Mouse (Mus musculus) neural tube, embryonic 14.5 days (tissue): Measurements from ENCODE around the gene Ets2. TPM values are rescaled to one million over a fixed set of nuclear protein-coding genes. Genes with fewer than 3 reads are reported as not detected.

Experiments
- ATAC-seq: fragments of 200-750 bp; cut with Nextera tagmentation; 2 replicates; pipeline ENCODE4 v1.8.0; 2017; ENCODE audit warnings: low read depth, mild to moderate bottlenecking, moderate TSS enrichment, moderate library complexity
- H3K27ac ChIP-seq: fragments of 300-500 bp; sonication (generic); 2 replicates; pipeline ENCODE4 v1.5.1; 2014; ENCODE audit warnings: low read depth, mild to moderate bottlenecking, control low read depth, low read length, moderate library complexity, mixed read lengths
- H3K27me3 ChIP-seq: fragments of 300-500 bp; sonication (generic); 2 replicates; pipeline ENCODE4 v1.6.1; 2014; ENCODE audit warnings: low read length; ENCODE audit not compliant: control insufficient read depth, insufficient read depth
- H3K36me3 ChIP-seq: fragments of 300-500 bp; sonication (generic); 2 replicates; pipeline ENCODE4 v1.6.1; 2014; ENCODE audit warnings: low read length, mixed read lengths; ENCODE audit not compliant: control insufficient read depth, insufficient read depth
- H3K4me1 ChIP-seq: fragments of 300-500 bp; sonication (generic); 2 replicates; pipeline ENCODE4 v1.6.1; 2014; ENCODE audit warnings: low read length; ENCODE audit not compliant: control insufficient read depth, insufficient read depth
- H3K4me2 ChIP-seq: fragments of 300-500 bp; sonication (generic); 2 replicates; pipeline ENCODE4 v1.6.1; 2014; ENCODE audit warnings: mild to moderate bottlenecking, low read depth, low read length, control low read depth
- H3K4me3 ChIP-seq: fragments of 300-500 bp; sonication (generic); 2 replicates; pipeline ENCODE4 v1.5.1; 2014; ENCODE audit warnings: low read depth, low read length, control low read depth, mixed read lengths
- H3K9ac ChIP-seq: fragments of 300-500 bp; sonication (generic); replicated peaks from 2 replicates; pipeline ENCODE4 v1.6.1; 2014; ENCODE audit warnings: low read depth, mild to moderate bottlenecking, control low read depth, low read length, mixed read lengths
- H3K9me3 ChIP-seq: fragments of 300-500 bp; sonication (generic); 2 replicates; pipeline ENCODE4 v1.6.1; 2016; ENCODE audit warnings: low read length; ENCODE audit not compliant: control insufficient read depth
- WGBS: fragments of 180-500 bp; shearing (Covaris S2); extraction: QIAGEN DNeasy Blood & Tissue Kit; methylation state at CpG from one replicate; pipeline ENCODE4 v1.1.7; 2014; 5-methylcytosine and 5-hydroxymethylcytosine counted together
- polyA plus RNA-seq: library from polyadenylated mRNA; unstranded; fragments of >200 nt; fragmentation: Nextera tagmentation; extraction: Ambion mirVana; gene quantifications from 2 replicates; pipeline ENCODE4 v1.2.1, GENCODE M21; 2014

Ets2 gene
- polyA plus RNA-seq, 1 experiment from 2014 or later: 21.4 TPM

DNA sequence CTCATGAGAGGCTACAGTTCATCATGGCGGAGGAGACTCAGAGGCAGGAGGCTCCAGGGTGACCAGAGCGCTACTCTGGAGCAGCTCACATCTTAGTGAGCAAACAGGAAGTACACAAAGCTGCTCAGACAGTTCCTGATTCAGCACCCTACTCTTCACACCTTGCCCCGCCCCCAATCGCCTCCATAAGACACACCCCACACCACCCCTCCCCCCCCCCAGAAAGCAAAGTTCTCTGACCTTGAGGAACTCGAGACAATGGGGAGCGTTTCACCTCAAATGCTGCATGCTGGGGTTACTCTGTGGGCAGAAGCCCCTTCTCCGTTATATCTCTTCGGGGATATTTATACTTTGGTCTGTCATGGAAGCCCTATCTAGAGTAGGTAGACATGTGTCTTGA lies 15.0 kb upstream of the Ets2 start:
- H3K9me3 ChIP-seq: no peaks in the 10 kb centered on the region
- no peak overlapping the region for H3K4me2 ChIP-seq
- H3K36me3 ChIP-seq: no peaks in the 10 kb centered on the region
- no peaks in the 10 kb centered on the region for H3K27me3 ChIP-seq
- ATAC-seq: no peak
- no peak overlapping the region for H3K9ac ChIP-seq
- H3K4me1 ChIP-seq: 0 out of 2 replicates have a peak, but pooled peaks cover 2% of the 10 kb centered on the region
- H3K4me3 ChIP-seq: no peak overlapping the region
- H3K27ac ChIP-seq: no peak overlapping the region
- 93% methylated on average over 8 of the region's 8 CpGs for WGBS

DNA sequence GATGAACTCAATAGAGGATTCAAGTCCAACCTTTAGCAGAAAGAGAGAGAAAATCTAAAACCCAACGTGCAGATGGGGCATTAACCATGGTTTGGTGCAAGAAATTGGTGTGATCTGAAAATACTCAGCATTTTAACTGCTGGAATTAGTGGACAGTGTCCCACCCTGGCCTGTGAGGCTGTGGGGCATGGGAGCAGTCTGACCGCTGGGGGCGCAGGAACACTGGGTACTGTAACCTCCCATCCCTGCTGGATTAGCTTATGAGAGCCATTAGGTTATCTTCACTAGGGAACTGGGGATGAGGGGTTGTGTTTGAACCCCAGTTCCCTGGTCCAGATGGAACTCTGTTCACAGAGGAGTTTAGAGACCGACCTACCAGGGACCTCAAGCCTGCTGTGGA lies 13.9 kb upstream of the Ets2 start:
- Histone ChIP-seq H3K4me3 (no peak overlapping the region), H3K36me3 (no peaks in the 10 kb centered on the region), H3K4me1 (0 out of 2 replicates have a peak, but pooled peaks cover 2% of the 10 kb centered on the region), H3K27ac (no peak overlapping the region), H3K9ac (no peak overlapping the region), H3K4me2 (no peak overlapping the region), H3K9me3 (no peaks in the 10 kb centered on the region), H3K27me3 (no peaks in the 10 kb centered on the region)
- WGBS: 82% methylated on average over 4 of the region's 4 CpGs
- no peak for ATAC-seq

DNA sequence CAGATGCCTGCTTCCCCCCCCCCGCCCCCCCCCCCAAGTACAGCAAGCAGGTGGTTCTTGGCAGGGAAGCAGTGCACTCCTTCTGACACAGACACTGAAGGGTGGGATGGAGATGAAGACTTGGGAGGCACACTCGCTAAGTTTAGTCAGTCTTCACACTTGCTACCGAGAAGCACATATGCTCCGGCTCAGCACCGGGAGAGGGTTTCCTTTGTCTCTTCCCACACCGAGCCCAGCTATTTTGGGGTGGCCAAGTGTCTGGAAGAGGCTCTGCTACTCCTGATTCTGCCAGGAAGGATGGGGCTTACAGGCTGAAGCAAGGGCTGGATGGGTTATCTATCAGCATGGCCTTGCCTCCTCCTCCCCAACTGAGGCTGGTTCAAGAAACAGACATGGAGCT lies 5.3 kb upstream of the Ets2 start:
- Histone ChIP-seq H3K4me3 (no peak overlapping the region), H3K36me3 (no peaks in the 10 kb centered on the region), H3K4me1 (no peaks in the 10 kb centered on the region), H3K9ac (no peak overlapping the region), H3K9me3 (no peaks in the 10 kb centered on the region), H3K27me3 (no peaks in the 10 kb centered on the region), H3K4me2 (no peak overlapping the region), H3K27ac (no peak overlapping the region)
- 61% methylated on average over 6 of the region's 6 CpGs for WGBS
- ATAC-seq: no peak

DNA sequence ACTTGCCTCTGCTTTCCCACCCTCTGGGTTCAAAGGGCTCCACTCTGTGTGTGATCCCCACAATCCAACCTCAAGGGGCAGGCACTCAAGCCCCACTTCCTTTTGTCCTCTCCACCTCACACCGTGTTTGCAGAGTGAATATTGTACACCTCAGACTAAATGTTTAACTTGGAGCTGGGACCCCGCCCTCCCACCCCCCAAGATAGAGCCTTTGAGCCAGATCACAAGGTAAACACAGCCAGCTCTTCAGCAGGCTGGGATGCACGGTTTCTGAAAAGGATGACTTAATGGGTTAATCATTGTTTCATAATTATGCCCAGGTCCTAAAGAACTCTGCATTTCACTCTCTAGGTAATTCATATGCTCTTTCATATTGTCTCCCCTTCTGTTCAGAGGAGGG lies 2.2 kb upstream of the Ets2 start:
- no peaks in the 10 kb centered on the region for H3K36me3 ChIP-seq
- no peaks in the 10 kb centered on the region for H3K27me3 ChIP-seq
- no peak overlapping the region for H3K4me2 ChIP-seq
- no peak for ATAC-seq
- peaks cover 5% of the 10 kb centered on the region; the same call in 1 of the 2 replicates for H3K4me1 ChIP-seq
- no peaks in the 10 kb centered on the region for H3K9me3 ChIP-seq
- 57% methylated on average over 3 of the region's 3 CpGs for WGBS
- H3K9ac ChIP-seq: no peak overlapping the region
- no peak overlapping the region for H3K27ac ChIP-seq
- H3K4me3 ChIP-seq: no peak overlapping the region

DNA sequence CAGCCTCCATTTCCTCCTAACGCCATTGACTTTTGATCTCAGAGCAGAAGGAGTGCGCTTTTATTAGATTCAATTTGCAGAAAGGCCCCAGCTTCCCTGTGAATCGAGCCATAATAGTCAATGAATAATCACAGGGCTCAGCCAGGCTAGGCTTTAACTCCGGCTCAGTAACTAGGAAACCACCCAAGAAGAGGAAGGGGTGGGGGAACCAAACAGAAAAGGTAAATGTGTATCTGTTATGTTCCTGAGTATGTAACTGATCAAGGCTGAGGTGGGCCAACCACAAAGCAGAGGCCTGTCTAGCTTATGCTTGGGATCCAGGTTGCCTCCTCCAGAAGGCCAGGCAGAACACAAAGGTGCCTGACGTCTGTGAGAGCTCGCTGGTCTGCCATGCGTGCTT lies 1.7 kb upstream of the Ets2 start:
- H3K27ac ChIP-seq: no peak overlapping the region

DNA sequence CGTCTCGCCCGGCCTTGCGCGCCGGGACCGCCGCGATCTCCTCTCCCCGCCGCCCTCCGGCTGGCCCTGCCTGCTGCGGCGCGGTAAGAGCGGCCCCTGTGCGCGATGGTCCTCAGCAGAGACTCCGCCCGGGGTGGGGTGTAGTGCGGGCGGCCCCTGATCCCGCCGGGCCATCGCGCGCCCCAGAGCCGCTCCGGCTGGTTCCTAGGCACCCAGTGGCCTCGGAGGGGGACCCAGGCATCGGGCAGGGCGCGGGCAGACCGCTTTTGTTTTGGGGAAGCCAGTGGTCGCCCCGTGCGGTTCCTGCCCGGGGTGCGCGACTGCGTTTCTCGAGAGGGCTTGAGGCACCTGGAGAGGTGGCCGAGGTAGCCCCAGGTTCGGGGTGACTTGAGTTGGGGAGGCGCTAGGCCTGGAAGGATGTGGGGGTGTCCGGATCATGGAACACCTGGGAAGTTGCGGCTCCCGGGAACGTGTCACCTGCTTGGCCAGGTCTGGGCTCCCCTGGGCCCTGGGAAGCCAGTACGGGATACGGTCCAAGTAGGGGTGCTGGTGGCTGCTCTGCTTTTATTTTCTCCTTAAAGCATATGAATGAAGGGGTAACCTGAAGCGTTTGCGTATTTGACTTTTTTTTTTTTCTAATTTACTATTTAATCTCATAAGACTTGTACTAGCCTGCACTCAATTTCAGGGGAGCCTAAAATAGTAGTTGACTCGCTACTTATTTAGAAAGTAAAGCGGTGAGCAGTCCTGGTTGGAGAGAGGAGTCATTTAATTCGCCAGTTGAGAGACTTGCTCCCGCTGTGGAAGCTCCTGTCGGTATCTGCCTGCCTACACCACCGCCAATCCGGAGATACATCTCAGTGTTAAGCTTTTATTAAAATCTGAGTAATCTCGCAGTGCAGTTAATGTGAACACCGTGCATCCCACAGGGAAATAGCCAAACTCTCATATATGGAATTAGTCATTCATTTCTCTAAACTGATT lies 979 bp downstream of the Ets2 start:
- Histone ChIP-seq H3K9ac (peak overlapping the region; percentile 92), H3K27ac (peak overlapping the region; percentile 93), H3K27me3 (no peaks in the 10 kb centered on the region), H3K4me2 (peak overlapping the region; percentile 78), H3K36me3 (no peaks in the 10 kb centered on the region), H3K9me3 (no peaks in the 10 kb centered on the region), H3K4me3 (peak overlapping the region; percentile 87), H3K4me1 (peaks cover 5% of the 10 kb centered on the region; the same call in 1 of the 2 replicates)
- peak; percentile 84 for ATAC-seq
- WGBS: under 1% methylated on average over 44 of the region's 62 CpGs

More for the DNA sequence above, 1.7 kb upstream of the Ets2 start:
- H3K36me3 ChIP-seq: no peaks in the 10 kb centered on the region
- H3K4me3 ChIP-seq: no peak overlapping the region
- H3K9ac ChIP-seq: no peak overlapping the region
- ATAC-seq: no peak
- no peak overlapping the region for H3K4me2 ChIP-seq
- WGBS: 52% methylated on average over 7 of the region's 7 CpGs
- peaks cover 5% of the 10 kb centered on the region; the same call in 1 of the 2 replicates for H3K4me1 ChIP-seq
- H3K9me3 ChIP-seq: no peaks in the 10 kb centered on the region
- no peaks in the 10 kb centered on the region for H3K27me3 ChIP-seq

DNA sequence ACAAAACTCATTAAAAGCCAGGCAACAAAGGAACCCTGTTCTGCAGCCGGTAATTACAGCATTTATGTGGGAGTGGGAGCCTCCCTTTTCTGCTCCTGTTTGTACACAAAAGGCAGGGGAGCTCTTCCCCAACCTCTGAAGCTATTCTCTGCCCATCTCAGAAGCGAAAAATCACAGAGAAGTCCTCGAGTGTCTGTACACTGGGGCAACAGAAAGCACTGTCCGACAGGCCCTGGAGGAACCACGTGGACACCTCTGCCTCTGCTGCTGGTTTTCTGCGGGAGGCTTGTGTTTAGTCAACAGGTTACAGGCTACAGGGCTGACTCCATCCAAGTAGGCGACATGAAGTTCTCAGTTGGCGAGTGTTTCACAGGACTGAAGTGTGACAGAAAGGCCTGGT lies 2.1 kb downstream of the Ets2 start:
- Histone ChIP-seq H3K27ac (no peak overlapping the region), H3K36me3 (no peaks in the 10 kb centered on the region), H3K4me1 (peaks cover 5% of the 10 kb centered on the region; the same call in 1 of the 2 replicates), H3K27me3 (no peaks in the 10 kb centered on the region), H3K9me3 (no peaks in the 10 kb centered on the region), H3K9ac (peak overlapping the region; percentile 32; the same call in 1 of the 2 replicates), H3K4me3 (peak overlapping the region; percentile 87; the same call in 1 of the 2 replicates), H3K4me2 (peak overlapping the region; percentile 78)
- WGBS: 24% methylated on average over 8 of the region's 8 CpGs
- ATAC-seq: no peak

DNA sequence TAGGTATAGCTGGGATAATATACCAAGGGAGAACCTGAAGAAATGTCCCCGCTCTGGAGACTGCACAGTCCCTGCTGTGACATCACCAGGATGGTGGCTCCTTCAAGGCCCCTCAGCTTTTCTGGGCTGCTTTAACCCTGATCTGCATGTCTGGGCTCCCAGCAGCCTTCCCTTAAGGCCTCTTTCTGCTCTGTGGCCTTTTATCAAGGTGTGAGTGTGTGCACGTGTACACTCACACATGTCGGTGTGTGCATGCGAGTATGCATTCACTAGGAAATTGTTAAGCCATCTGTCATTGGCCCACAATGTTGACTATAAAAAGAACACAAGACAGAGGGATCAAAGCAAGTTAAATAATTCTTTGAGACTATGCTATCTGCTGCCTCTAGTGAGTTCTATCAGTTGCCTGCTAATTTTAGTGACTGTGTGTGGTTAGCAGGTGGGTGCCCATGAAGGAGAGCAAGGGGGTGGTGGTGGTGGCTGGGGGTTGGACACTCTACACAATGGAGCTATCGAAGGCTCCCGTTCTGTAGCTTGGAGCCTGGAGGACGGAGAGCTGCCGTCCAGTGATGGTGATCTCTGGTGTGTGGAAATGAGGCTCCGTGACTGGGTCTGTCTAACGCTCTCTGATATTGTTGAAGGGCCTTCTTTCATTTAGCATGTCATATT lies 2.9 kb downstream of the Ets2 start:
- 85% methylated on average over 10 of the region's 10 CpGs for WGBS
- Histone ChIP-seq H3K27ac (no peak overlapping the region), H3K9ac (no peak overlapping the region), H3K4me2 (peak overlapping the region; percentile 78), H3K36me3 (peaks cover 3% of the 10 kb centered on the region; the same call in 1 of the 2 replicates), H3K4me3 (peak overlapping the region; percentile 87; the same call in 1 of the 2 replicates), H3K27me3 (no peaks in the 10 kb centered on the region), H3K9me3 (no peaks in the 10 kb centered on the region), H3K4me1 (peaks cover 5% of the 10 kb centered on the region; the same call in 1 of the 2 replicates)
- ATAC-seq: no peak

DNA sequence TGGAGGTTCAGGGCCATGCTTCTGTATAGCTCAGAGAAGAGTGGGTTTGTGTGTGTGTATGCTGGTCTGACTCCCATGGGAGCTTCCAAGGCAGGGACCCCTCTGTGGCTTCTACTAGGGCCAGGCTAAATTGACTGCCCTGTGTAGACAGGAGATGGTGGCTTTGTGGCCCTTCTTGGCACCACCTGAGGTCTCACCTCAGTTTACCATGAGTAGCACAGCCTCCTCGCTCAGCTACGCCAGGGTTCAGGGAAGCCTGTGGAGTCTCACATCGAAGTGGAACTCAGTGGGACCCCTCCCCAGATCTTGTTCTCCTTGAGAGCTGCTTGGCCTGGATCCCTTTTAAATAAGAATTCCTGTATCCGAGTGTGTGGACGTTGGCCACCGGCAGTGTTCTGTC lies 3.9 kb downstream of the Ets2 start:
- Histone ChIP-seq H3K9me3 (no peaks in the 10 kb centered on the region), H3K9ac (no peak overlapping the region), H3K27ac (no peak overlapping the region), H3K4me1 (peaks cover 5% of the 10 kb centered on the region; the same call in 1 of the 2 replicates), H3K27me3 (no peaks in the 10 kb centered on the region), H3K4me3 (no peak overlapping the region), H3K36me3 (peaks cover 13% of the 10 kb centered on the region), H3K4me2 (no peak overlapping the region)
- WGBS: 95% methylated on average over 6 of the region's 6 CpGs
- ATAC-seq: no peak
